29 mouse cellular contexts compared by ENCODE assay signal in genomic region chr5:67236601-67237000, GRCm38 (mm10). TPM values are rescaled to one million over a fixed set of nuclear protein-coding genes. Genes with fewer than 3 reads are reported as not detected.
DNase-seq lines count a peak whose midpoint lies in the region; ATAC-seq lines count a peak whose summit lies in the region.
"Had no signal": no experiment of that assay in that cellular context is flagged by ENCODE, and none has a peak within 500 bp of the region (broad histone marks: within the 10 kb centered on the region; RNA-seq: fewer than 3 reads in every experiment).

No protein-coding gene starts in this region.

- H3K4me2 ChIP-seq in liver, embryonic 12.5 days, result no peak overlapping the region
- H3K4me2 ChIP-seq: embryonic facial prominence, embryonic 13.5 days; forebrain, embryonic 12.5 days; forebrain, embryonic 15.5 days; heart, embryonic 12.5 days; heart, embryonic 15.5 days; hindbrain, embryonic 14.5 days; intestine, embryonic 15.5 days had no signal

- no peaks in the 10 kb centered on the region for H3K4me1 ChIP-seq in liver, embryonic 12.5 days
- H3K4me1 ChIP-seq: embryonic facial prominence, embryonic 13.5 days; forebrain, embryonic 12.5 days; forebrain, embryonic 15.5 days; heart, embryonic 12.5 days; heart, embryonic 15.5 days; intestine, embryonic 15.5 days had no signal

- H3K9ac ChIP-seq in liver, embryonic 12.5 days, result no peak overlapping the region
- H3K9ac ChIP-seq: embryonic facial prominence, embryonic 13.5 days; forebrain, embryonic 12.5 days; forebrain, embryonic 15.5 days; heart, embryonic 12.5 days; heart, embryonic 15.5 days; hindbrain, embryonic 14.5 days; intestine, embryonic 15.5 days had no signal

- DNase-seq in 416B (ENCODE audit: low read depth), result peak; percentile 45
- peak; percentile 17 for DNase-seq in CD4-positive, CD25-positive, alpha-beta regulatory T cell, adult 2 months (ENCODE audit: low read depth, low spot score)
- no peak for DNase-seq in heart, postnatal 14 days
- no peak for DNase-seq in MN1 (ENCODE audit: low spot score)
- DNase-seq: adrenal gland, adult 2 months; adrenal gland, postnatal 14 days; cerebellum, adult 11-12 months; cerebellum, adult 9-11 months; cerebellum, postnatal 25 days; embryo, embryonic 11 days; gastrocnemius, postnatal 25 days; heart, adult 18-20 months; heart, postnatal 10 days; heart, postnatal 4 days; kidney, adult 11 months had no signal

- H3K27me3 ChIP-seq in liver, embryonic 12.5 days (replicated peaks), result peaks cover 73% of the 10 kb centered on the region

- WGBS in liver, embryonic 12.5 days (ENCODE audit: insufficient replicate concordance), result 82% methylated on average over 3 of the region's 3 CpGs

- H3K27ac ChIP-seq in liver, embryonic 12.5 days, result no peak overlapping the region
- H3K27ac ChIP-seq: embryonic facial prominence, embryonic 10.5 days; embryonic facial prominence, embryonic 13.5 days; forebrain, embryonic 12.5 days; forebrain, embryonic 15.5 days; heart, embryonic 15.5 days; hindbrain, embryonic 14.5 days; hindbrain, postnatal 0 days; intestine, embryonic 15.5 days had no signal

- no peaks in the 10 kb centered on the region for H3K9me3 ChIP-seq in liver, embryonic 12.5 days (replicated peaks)
- H3K9me3 ChIP-seq: embryonic facial prominence, embryonic 10.5 days; embryonic facial prominence, embryonic 13.5 days; forebrain, embryonic 12.5 days; forebrain, embryonic 15.5 days; heart, embryonic 12.5 days; heart, embryonic 15.5 days; intestine, embryonic 15.5 days had no signal

- intact Hi-C loops in heart, postnatal 14 days (cut with DNase I), result no loop called here

- H3K36me3 ChIP-seq in liver, embryonic 12.5 days, result no peaks in the 10 kb centered on the region
- H3K36me3 ChIP-seq: embryonic facial prominence, embryonic 10.5 days; embryonic facial prominence, embryonic 13.5 days; forebrain, embryonic 12.5 days; forebrain, embryonic 15.5 days; heart, embryonic 12.5 days; heart, embryonic 15.5 days; intestine, embryonic 15.5 days had no signal

- peak; percentile 50 for ATAC-seq in activated CD4-positive, CD25-positive, alpha-beta regulatory T cell, adult 4 months
- ATAC-seq in inflammation-experienced regulatory T-cells, adult 6 months, result peak; percentile 37
- ATAC-seq in liver, embryonic 12.5 days, result no peak
- ATAC-seq: forebrain, embryonic 15.5 days; hindbrain, postnatal 0 days; intestine, embryonic 15.5 days; Patski had no signal

- no peak overlapping the region for H3K4me3 ChIP-seq in liver, embryonic 12.5 days
- H3K4me3 ChIP-seq: embryonic facial prominence, embryonic 10.5 days; embryonic facial prominence, embryonic 13.5 days; erythroblast, embryonic 14.5 days; forebrain, embryonic 12.5 days; forebrain, embryonic 15.5 days; heart, embryonic 12.5 days; heart, embryonic 15.5 days; intestine, embryonic 15.5 days had no signal

RNA-seq across cellular contexts. Expression of gene Tmem33, which starts 23.8 kb away (rescaled TPM):
- 10 to 100 TPM; 70.8 to 77.2 TPM for polyA plus RNA-seq in activated CD4-positive, CD25-positive, alpha-beta regulatory T cell, adult 4 months (2017; shearing (Covaris generic))
- polyA plus RNA-seq in inflammation-experienced regulatory T-cells, adult 6 months (2017; shearing (Covaris generic)), result 10 to 100 TPM; 56.0 to 77.0 (median 57.4) TPM
- 10 to 100 TPM; 43.1 to 45.4 TPM for total RNA-seq in heart, postnatal 14 days (2021)
- polyA plus RNA-seq in liver, embryonic 12.5 days (2016; fragmentation: Nextera tagmentation; extraction: Ambion mirVana), result 114 and 118 TPM in 2 replicates

Comparison
In these comparisons a context has a peak if more than half of its experiments do, and no peak if none do; other contexts are left out.
1. DNase-seq: peak in 416B (single experiment) and CD4-positive, CD25-positive, alpha-beta regulatory T cell, adult 2 months (single experiment); none in heart, postnatal 14 days (0 of 2) and MN1 (single experiment).